Mouse (Mus musculus) thymus, postnatal 36 days (tissue): ENCODE measurements around the gene Gm9945.
A peak's percentile ranks its signal among the peaks of the same experiment; 100 is the strongest.

Source experiments
- DNase-seq, 2 experiments: peaks; one replicate each; pipeline ENCODE4 v3.0.0; 2022; ENCODE audit warnings: mixed read lengths in 2 of 2

Gm9945 gene

GRCm38 (mm10) chr11:53479783-53480301, at the start of gene Gm9945, which contains the start of gene Sowaha:
Gene Gm9945 (plus strand): TSS chr11:53480166.
Gene Sowaha (minus strand): TSS chr11:53480274.
- DNase-seq: no peak

DNA sequence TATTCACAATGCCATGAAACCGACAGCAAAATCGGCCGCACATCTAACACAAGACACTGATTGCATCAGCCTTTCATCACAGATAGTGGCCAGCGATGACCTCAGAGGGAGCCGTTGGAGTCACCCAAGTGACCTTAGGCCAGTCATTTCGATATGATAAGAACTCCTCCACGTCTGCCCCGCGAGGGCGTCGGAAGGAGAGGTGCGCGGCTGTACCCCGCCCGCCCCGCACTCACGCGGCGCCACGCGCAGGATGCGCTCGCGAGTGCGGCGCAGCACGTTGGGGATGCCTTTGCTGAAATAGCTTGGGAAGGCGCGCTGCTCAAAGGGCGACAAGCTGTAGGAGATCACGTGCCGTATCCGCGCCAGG, 49.7 kb upstream of the Gm9945 start:
- DNase-seq: no peak

GRCm38 (mm10) chr11:53430670-53431346, 49.2 kb upstream of the Gm9945 start, which contains the start of the genes Uqcrq and Gdf9:
Gene Uqcrq (minus strand): TSS chr11:53430831.
Gene Gdf9 (plus strand): TSS chr11:53431023.
- DNase-seq: peak; percentile 99

GRCm38 (mm10) chr11:53431347-53432056, 48.5 kb upstream of the Gm9945 start:
- DNase-seq: no peak

DNA sequence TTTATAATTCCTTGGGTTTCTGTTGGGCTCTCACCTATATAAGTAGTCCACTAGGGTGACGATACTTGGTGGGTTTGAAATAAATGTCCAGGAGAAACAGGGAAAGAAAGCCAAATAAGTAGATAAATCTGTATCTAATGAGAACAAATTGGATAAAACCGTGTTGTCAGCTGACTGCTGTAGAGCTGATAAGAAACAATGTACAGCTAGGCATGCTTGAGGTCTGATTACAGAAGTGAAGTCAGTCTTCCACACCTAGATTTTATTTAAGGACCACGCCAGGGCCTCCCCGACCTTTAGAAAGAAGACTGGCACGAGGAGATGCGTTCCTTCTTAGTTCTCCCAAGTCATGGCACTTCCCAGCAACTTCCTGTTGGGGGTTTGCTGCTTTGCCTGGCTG, 46.9 kb upstream of the Gm9945 start:
- DNase-seq: no peak

DNA sequence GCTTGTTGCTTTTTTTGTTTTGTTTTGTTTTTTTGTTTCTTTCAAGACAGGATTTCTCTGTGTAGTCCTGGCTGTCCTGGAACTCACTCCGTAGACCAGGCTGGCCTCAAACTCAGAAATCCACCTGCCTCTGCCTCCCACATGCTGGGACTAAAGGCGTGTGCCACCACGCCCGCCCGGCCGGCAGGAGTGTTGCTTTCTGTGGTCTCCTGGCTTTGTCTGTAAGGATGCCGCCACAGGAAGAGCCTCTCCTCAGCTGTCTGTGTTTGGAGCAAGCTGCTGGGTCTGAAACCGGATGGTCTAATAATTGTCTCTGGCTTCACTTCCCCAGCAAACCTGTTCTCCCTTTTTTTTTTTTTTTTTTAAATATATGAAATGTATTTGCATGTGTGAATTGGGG, 44.5 kb upstream of the Gm9945 start:
- DNase-seq: no peak

- no peak for DNase-seq
These were observed 43.6 kb upstream of the Gm9945 start for GRCm38 (mm10) chr11:53436338-53436737.

- DNase-seq: peak; percentile 50 to 60
These were observed 38.0 kb upstream of the Gm9945 start for GRCm38 (mm10) chr11:53441921-53442320.

DNA sequence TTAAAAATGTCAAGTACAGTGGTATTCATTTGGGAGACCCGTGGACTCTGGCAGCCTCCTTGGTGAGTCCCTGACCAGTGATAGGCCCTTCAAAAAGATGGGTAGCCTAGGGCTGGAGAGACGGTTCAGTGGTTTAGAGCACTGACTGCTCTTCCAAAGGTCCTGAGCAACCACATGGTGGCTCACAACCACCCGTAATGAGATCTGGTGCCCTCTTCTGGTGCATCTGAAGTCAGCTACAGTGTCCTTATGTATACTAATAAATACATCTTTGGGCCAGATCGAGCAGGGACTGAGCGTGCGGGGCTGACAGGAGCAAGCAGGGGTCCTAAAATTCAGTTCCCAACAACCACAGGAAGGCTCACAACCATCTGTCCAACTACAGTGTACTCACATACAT, 36.1 kb upstream of the Gm9945 start:
- DNase-seq: peak; percentile 37 to 41

- DNase-seq: no peak
These were observed 34.4 kb upstream of the Gm9945 start for GRCm38 (mm10) chr11:53445562-53445961.

- no peak for DNase-seq
These were observed 33.8 kb upstream of the Gm9945 start for GRCm38 (mm10) chr11:53446183-53446582.

GRCm38 (mm10) chr11:53447996-53448395, 32.0 kb upstream of the Gm9945 start:
- DNase-seq: no peak

GRCm38 (mm10) chr11:53448529-53448928, 31.4 kb upstream of the Gm9945 start:
- DNase-seq: no peak

DNA sequence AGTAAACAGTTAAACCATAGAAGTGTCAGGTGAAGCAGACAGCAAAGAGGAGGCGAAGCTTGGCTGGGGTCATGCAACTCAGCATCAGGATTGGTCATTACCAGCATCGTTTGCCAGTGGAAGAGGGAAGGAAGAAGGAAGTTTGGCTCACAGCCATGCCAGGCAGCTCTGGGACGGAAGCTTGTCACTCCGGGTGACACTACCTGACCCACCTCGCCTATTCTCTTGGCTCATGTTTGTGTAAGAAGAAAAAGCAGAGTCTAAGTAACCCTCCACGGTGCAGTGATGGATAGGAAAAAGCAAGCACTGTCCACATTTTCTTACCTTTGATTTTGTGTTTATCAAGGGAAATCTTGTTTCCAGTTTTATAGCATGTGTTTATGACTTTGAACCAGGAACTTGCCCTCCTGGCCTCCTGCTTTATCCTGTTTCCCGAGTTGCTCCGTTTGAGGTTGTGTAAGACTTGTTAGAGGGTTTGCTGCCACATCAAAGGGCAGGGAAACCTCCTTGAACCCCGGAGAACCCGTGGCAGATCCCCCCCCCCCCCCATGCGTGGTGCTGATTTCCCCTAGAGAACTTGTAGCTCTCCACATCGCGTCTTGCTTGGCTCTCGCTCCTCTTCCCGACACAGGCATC, 29.8 kb upstream of the Gm9945 start:
- DNase-seq: peak; percentile 19 to 39

DNA sequence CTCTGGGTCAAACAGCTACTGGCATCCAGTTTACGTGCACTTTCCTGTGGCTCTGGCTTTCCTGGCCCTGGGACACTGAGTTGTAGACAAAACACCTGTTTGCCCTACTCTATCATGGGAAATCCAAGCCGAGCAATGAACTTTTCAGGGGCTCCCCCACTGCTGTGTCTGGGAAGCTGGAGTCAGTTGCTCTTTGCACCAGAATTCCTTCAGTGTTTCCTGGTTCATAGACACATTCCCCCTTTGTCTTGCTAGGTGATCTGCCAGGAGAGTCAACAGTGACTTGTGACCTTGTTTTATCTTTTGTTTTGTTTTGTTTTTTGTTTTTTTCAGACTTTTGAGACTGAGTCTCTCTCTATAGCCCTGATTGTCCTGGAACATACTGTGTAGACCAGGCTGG, 28.6 kb upstream of the Gm9945 start:
- no peak for DNase-seq

- no peak for DNase-seq
These were observed 27.6 kb upstream of the Gm9945 start for GRCm38 (mm10) chr11:53452396-53452795.

DNA sequence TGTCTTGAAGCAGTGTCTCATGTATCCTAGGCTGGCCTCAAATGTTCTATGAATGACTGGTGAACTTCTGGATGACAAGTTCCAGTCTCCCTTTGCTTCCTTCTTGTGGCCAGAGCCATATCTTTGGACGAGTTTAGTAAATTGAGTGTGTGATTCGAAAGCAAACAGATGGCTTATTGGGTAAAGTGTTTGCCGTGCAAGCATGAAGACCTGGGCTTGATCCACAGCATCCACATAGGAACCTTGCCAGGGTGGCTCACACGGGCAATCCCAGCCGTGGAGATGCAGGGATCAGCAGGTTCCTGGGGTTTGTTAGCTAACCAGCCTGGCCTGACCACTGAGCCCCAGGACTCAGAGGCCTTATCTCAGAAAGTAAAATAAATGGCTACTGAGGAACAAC, 26.9 kb upstream of the Gm9945 start:
- DNase-seq: no peak

DNA sequence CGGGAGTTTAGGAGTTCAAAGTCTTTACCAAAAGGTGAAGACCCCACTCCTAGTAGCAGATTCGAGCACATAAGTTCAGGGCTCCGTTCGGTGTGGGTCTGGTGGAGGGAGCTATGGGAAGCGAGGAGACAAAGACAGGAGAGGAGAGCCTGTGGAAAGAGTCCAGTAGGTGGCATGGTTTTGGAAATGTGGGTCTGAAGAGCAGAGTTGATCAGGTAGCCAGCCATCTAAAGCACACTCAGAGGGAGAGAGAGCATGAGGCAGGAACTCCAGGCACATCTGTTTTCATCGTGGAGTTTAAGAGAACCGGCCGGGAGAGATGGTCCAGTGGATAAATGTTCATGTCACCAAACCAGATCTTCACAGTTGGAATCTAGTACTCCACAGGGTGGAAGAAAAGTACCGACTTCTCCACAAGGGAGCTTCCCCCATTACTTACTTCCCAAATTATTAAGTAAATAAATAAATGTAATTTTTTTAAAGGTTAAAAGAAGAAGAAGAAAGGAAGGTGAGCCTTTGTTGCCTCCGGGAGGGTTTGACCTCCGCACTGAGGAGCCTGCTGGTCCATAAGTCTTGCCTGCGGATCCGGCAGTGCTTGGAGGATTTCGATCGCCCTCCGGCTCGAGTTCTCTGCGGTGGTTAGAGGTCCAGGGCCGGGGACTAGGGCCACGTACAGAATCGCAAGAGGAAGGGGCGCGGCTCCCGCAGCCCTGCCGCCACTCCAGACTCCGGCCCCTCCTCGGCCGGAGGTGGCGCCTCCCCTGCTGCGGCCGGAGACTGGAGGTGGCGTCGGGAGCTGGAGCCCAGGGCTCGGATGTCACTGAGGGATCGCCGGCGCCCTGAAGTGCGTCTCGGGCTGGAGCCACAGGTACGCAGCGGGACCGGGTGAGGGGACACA, 23.2 kb upstream of the Gm9945 start, which contains the start of the genes Gm10447 and Shroom1:
Gene Gm10447 (minus strand): TSS at position 637 of the 898 bp plus-strand sequence.
Gene Shroom1 (plus strand): TSS at position 732 of the 898 bp plus-strand sequence.
- no peak for DNase-seq

DNA sequence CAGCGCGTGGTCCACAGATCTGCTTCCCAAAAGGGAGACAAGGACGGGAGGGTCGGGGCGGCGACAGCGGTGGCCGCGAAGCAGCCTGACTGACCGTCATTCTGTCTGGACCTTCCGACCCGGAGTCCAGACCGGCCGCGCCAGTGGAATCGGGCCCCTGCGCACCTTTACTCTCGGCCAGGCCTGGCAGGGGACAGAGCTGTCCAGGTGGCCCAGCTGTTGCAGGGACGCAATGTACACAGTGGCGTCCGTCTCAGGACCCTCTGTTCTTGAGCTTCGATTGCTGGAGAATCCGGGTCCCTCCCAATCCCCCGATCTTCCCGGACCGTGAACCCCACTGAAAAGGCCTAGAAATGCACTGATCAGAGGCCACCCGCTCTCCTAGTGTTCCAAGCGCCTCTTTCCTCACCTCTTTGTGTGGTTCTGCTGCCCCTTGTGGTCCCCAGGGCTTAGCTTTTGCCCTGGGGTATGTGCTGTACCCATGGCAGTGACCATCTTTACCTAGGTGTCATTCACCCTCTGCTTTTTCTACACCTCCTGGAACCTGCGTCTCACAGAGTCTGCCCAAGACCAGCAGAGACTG, 22.5 kb upstream of the Gm9945 start:
- no peak for DNase-seq

GRCm38 (mm10) chr11:53458996-53459395, 21.0 kb upstream of the Gm9945 start:
- DNase-seq: no peak

- no peak for DNase-seq
These were observed 19.8 kb upstream of the Gm9945 start for GRCm38 (mm10) chr11:53460192-53460591.

DNA sequence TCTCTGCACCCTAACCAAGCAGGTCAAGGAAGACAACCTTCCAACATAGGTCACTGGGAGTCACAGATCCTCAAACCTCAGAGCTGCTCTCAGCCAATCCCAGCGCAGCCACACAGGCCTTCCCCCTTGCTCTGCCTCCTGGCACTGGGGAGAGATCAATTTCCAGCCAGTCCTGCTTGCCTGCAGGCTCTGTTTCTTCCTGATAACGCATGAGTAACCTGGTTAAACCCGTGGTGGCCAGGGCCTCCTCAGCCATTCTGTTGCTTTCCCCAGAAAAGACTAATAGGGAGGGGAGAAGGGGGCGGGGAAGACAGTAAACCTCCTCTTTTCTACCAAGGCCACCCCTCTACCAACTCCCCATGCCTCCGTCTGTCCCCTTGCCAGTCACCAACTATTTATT, 18.2 kb upstream of the Gm9945 start:
- no peak for DNase-seq
